Mouse (Mus musculus): ENCODE measurements around the gene Dpp6.
"Not testable (repeated sequence)": the region's sequence is repeated elsewhere in the genome, so short reads cannot be mapped to it uniquely, and the experiment has no call there.

The Dpp6 gene

DNA sequence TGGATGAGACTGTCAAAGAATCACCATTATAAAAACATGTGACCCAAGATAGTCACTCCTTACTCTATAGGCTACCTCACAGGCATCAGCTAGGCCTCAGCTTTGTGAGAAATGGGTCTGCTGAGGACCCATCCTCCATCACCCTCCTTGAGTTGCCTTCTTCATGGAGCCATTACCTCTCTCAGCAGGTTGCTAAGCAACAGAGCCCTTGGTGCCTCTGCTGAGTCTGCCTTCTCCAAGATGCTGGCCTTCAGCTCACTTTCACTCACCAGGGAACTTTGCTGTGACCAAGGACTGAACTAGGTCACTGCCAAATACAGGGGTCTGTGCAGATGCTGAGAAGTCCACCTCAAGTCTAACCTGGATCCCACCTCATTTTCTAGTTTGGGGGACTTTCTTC is 582.1 kb downstream of the Dpp6 start:
- no peak for DNase-seq

DNA sequence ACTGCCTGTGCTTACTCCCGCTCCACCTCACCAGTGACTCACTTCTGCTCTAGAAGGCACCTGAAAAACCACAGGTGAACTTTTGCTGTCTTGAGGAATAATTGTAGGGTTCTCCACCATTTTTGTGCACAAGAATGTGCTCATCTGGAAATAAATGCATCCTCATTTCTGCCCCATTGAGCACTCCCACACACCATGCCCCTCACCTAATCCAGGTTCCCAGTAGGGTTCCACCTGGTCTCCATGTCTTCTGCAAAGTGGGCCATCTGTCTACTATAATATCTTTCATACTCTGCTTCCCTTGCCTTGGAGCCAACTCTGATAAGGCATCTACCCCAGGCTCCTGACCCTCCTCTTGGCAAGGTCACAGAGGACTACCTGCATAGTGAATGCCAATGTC is 585.6 kb downstream of the Dpp6 start:
- DNase-seq, result peak; percentile 65 to 72

DNA sequence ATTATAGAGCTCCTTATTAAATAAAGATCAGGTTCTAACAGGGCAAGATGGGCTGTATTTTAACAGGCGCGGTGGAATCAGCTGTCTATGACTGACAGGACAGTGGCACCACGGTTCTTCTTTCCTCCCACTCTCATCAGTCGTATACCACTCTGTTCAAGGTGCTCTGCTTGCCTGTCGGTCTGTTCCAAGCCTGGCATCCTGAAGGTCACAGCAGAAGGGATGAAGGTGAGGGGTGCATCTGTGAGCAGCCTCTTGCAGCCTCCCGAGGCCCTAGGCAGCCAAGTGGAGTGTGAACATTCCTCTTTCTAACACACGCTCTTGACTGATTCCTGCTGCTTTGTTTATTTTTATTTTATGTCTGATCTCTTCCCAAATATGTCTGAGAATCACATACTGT is 591.9 kb downstream of the Dpp6 start:
- peak in 1 of 2 experiments; percentile 55 for DNase-seq

DNA sequence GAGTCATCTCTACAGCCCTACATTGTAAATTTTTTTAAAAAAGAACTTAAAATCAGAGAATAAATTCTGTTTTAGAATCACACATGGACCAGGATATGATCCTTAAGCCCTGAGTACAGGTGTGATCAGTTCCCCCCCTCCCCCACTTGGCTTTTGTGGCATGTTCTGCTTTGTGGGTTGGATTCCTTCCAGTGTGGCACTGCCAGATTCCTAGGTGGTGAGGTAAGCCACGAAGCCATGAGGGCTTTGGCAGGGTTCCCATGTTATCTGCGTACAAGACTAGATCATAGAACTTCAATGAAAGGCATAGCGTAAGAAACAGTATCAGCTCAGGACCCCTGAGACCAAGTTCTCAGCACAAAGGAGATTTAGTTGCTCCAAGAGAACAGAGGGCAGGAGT is 596.0 kb downstream of the Dpp6 start:
- DNase-seq, result peak; percentile 97

DNA sequence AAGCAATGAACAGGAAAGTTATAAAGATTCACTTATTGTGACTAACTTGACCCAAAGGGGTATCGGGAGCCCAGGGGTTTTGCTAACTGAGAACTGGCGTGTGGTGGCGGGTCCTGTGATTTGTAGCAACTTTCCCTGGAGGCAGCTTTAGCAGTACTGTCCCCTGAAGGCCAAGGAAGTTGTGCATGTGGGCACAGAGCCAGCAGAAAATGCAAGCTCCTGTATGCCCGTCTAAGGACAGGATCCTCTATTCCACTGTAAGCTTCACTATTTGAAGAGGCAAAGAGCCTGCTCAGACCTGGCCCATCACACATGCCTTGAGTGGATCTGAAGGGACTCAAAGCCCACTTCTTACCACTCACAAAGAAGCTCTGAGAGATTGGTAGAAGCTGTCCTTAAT is 598.5 kb downstream of the Dpp6 start:
- peak; percentile 49 for DNase-seq

DNA sequence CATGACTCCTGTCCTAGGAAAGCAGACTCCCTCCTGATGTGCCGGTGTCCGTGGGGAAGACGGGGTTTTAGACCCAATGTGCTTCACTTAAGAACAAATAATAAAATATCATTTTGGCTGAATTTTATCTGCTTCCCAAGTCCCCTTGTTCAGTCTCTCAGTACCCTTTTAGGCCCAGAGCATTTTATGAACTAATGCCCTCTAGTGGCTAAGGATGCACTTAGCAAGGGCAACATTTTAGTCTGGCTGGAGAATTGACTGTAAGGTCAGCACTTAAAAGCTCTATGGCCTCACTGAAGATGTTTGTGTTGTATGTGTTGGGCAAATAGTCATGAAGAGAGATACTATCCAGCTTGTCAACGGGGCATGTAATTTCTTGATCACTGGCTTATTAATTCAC is 599.6 kb downstream of the Dpp6 start:
- DNase-seq, result peak; percentile 56 to 73

DNA sequence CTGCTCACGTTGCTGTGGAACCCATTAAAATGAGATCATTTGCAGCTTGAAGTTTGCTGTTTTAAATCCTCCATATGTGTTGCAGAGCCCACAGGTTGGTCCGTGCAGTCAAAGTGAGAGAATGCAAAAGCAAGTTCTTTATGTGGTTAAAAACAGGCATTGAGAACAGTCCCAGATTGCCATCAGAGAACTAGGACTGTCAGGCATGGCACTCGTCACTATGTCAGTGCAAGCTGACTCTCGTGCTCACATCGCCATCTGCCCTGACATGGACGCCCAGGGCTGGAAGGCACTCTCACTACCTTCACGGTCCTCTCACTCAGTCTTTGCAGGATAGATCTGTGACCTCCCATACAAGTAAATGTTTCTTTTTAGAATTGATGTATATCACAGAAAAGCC is 600.4 kb downstream of the Dpp6 start:
- peak; percentile 61 to 71 for DNase-seq

DNA sequence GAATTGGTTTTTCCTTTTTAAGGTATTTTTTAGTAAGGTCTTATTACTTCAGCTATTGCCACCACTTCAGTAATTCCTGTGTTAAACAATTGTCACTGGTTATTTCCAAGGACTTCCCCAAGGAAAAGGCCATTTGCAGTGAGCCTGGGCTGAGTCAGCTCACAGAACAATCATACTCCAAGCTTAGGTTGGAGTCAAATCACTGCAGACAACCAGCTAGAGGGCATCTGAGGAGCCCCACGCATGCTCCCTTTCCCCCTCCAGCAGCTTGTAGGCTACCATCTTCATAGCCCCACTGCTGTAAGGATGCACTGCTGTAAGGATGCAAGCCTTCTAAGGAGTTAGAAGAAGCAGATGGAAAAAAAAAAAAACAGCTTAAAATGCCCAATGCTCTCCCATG is 601.9 kb downstream of the Dpp6 start:
- no peak for DNase-seq

DNA sequence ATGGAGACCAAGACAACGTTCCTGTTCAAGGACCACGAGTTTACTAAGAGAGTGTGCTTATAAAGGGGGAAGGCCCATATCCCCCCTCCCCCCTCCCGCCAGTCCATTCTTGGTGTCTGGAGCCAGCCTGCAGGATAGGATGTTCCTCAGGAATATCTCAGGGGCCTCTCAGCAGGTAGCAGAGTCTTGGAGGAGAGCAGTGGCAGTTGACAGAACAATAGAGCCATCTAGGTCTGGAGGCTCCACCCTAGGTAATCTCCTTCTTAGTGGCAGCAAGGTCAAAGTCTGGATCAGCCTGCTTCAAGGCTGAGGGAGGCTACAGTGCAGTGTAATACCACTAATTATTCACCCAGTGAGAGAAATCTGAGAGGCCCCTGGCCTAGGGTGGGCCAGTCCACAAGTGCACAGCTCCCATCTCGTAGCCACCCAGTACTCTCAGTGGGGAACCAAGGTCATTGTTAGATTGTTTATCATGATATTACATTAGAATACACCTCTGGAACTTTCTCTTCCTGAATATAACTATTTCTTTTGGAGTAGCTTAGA is 604.2 kb downstream of the Dpp6 start:
- no peak for DNase-seq

DNA sequence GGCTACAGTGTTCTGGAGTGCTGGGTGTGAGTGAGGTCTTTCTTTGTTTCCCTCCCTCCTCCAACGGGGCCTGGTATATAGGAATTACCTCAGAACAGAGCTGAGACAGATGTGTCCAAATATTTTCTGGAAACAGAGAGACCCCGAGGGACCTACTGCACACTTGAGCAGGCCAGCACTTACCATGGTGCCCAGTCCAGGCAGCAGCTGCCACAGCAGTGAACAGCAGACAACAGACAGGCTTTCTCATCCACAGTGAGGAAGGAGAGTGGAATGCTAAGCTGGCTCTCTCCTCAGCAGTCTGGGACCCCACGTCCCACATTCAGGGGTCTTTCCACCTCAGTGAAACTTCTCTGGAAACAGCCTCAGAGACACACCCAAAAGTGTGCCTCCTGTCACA is 606.8 kb downstream of the Dpp6 start:
- peak in 1 of 2 experiments; percentile 45 for DNase-seq

DNA sequence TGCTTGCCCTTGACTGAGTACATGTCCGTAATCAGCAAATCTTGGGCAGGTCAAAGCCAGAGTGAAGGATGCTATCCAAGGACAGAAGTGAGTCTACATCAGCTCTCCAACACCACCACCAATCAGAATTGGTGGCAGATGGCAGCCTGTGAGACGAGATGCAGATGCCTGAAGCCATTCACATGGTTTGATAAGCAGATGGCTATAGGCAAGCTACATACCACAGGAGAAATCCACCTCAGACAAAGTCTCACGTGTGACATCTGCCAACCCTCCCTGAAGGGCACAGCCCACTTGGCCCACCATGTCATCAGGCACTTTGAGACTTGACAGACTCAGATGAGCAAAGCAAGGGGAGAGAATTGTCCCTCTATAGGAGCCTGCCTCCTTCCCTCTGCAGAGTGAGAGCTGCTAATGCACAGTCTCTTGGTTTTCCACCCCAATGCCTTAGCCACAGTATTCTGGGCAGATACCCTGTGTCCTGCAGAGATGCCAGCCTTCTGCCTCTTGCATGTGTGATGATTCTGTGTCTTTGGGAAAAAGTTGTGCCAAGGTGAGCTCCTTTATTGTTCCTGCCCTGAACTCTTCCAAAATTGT is 607.6 kb downstream of the Dpp6 start:
- DNase-seq, result peak; percentile 86 to 90

DNA sequence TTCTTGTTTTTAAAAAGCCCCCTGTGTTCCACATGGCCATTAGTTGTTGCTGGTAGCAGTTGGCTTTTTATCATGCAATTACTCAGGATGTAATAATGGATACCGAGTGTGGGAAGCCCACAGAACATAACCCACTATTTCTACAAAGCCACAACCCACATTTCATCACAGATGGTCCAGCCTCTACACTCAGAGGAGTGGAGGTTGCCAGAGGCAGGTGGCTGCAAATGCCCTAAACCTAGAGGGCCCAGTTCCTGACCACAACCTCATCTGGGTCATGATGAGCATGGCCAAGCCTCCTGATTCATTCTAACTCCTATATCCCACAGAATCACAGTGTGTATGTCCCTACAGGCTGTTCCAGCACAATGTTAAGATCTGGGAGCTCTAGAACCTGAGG is 609.2 kb downstream of the Dpp6 start:
- no peak for DNase-seq

DNA sequence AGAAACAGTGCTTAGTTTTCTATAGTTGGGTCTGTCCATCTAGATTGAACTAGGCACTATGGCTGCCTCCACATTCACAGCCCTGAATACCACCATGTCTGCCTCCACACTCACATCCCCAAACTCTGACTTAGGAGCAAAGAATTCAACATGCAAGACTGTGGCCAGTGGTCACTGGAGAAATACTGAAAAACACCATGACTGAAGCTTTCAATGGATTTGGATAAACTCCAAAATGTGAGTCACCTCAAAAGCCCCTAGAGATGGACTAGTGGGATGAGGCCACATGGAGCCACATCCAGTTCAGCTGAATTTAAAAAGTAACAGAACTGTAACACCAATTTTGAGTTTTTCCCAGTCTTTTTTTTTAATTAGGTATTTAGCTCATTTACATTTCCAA is 616.6 kb downstream of the Dpp6 start:
- DNase-seq, result no peak

DNA sequence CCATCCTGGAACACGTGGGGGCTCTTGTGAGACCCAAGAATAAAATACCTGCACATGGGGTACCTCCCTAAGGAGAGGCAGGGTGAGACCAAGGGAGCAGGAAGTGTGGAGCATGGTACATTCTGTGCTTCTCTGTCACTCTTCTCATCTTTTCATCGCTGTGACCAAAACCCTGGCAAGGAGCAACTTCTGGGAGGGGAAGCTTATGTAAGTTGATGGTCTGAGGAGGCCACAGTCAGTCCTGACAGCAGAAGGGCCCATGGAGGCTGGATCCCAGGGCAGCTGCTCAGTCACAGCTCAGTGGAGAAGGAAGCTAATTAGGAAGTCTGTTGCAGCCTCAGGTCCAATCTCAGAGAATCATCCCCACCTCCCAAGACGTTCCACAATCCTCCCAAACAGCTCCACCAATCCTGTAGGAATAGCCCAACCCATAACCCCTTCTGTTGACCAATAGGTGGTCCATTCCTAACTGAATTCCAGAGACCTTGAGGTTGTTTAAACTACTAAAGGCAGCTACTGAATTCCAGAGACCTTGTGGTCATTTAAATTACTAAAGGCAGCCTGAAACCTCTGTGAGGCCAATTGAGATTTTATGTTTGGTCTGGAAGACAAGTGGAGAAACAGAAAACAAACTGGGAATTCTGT is 636.3 kb downstream of the Dpp6 start:
- DNase-seq, result peak; percentile 49 to 50

DNA sequence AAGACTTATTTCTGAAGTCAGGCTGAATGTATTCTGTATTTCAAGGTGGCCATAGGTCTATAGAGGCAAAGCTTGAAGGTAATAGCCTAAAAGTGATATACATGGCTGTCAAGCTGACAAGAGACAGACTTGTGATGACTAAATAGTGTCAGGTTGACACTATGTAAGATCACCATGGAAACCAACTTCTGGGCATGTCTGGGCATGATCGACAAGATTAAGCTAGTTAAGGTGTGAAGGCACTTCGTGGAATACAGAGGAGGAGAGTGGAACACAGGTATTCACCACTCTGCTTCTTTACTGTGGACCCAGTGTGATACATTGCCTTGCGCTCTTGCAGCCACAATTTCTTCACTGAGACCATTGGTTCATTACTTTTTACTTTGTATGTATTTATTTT is 637.4 kb downstream of the Dpp6 start:
- DNase-seq, result no peak

DNA sequence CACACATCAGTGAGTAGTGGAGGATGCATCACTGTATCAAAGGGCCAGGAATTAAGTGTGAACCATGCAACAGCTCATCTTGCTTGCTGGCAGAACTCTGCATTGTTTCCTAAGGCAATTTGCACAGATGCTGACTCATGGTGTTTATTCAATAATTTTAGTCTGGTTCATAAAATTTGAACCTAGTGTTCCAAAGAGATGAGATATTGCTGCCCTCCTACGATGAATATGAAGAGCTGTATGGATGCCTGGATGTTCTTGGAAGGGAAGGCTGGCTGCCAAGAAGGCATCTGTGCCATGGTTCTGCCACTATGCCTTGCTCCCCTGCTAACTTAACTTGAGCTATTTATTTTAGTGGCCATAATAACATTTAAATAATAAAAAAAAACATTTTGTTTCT is 640.0 kb downstream of the Dpp6 start:
- peak; percentile 66 to 75 for DNase-seq

DNA sequence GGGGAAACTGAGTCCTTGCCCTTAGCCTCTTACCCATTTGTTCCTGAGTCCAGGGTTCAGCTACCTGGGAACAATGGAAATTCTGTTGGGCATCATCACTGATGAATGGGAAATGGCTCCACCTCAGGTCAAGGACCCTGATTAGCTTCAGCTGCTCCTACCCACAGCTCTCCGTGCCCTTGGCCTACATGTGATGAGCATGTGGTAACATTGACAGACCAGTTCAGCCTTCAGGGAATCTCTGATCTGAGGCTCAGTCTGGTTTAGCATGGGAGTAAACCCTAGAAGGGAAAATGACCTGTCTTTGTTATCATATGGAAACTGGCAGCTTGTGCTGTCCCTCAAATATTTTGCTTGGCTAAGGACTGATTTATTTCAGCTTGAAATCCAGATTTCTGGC is 640.7 kb downstream of the Dpp6 start:
- DNase-seq, result no peak

DNA sequence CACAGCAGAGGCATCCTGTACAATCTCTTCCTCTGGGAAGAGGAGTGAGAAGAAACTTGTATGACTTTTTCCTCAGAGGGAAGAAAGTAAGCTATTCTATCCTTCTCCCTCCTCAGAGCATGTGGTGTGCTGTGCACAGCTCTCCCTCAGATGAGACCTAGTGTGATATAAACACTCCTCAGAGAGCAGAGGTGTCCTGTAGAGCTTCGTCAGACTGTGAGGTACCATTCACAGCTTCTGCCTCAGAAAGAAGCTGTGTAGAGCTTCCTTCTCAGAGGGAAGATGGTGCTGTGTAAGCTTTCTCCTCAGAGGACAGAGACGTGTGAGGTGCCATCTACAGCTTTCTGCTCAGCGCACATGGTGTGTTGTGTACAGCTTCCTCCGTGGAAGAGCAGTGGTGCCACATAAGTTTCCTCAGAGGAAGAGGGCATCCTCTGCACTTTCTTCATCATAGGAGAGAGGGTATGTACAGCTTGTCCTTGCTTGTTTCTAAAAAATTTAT is 658.0 kb downstream of the Dpp6 start:
- no peak for DNase-seq

DNA sequence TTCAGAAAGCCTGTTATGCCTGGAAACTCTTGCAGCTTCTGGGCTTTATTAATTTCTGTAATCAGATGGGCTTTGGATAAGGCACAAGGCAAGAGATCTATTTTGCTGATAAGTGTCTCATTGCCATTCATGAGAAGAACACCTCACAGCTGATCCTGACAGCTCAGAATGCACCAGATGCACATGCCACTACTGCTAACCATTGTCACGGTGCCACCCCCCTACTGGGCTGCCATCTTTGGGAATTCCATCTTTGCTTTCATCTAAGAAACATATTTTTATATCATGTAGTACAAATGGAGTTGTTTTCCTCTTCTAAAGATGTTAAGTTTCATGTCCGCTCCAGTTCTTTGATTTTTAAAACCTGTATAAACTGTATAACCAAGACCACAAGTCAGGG is 664.7 kb downstream of the Dpp6 start:
- DNase-seq, result peak; percentile 57 to 61

DNA sequence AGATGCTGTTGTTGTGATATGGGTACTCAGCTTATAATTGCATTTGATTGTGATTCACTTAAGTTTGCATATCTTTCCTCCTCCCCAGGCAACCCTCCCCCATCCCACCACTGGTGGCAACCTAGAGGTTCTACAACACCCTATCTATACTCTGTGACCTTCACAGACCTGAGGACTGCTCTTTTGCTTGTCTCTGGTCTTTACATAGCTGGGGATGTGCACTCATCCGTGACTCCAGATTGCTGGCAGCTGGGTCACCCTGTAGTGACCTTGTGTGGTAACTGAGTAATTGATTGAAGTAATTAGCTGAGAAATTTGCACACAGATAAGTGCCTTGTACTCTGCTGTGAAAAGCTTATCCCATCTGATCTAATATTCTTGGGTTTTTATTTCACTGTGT is 669.1 kb downstream of the Dpp6 start:
- no peak for DNase-seq

DNA sequence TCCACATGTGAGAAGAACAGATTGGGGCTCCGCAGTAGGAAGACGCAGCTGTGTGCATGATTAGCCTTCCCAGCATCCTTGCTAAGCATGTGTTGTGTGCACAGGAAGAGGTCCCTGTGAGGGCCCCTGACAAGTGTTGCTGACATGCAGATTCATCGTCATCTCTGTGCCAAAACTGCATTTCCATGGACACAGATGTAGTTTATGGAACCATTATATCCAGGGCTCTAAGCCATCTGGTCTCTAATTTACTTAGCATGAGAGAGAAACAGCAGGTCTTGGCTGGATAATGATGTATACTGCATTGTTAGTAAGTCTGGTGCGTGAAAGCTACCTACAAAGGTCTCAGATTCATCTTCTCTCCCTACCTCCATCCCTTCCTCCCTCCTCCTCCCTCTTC is 673.9 kb downstream of the Dpp6 start:
- no peak for DNase-seq

DNA sequence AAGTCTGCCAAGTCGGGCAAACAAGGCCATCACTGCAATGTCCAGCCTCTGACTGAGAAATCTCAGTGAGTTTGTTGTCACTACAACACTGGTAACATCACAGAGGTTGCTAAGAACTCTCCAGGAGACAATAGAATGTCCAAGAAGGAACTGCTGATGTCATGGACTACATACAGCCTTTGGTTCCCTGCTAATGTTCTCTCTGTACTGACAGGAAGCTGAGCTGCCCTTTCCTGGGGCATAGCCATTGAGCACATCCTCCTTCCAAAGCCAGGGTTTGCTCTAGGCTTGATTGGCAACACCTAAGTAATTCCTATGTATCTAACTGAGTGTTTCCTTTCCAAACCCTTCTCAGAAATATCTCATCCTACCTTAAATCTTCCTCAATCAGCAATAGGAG is 684.3 kb downstream of the Dpp6 start, which contains the start of gene Speer4b:
Speer4b (minus strand) TSS at position 101 of the 400 bp plus-strand sequence.
- not testable (repeated sequence) for DNase-seq

DNA sequence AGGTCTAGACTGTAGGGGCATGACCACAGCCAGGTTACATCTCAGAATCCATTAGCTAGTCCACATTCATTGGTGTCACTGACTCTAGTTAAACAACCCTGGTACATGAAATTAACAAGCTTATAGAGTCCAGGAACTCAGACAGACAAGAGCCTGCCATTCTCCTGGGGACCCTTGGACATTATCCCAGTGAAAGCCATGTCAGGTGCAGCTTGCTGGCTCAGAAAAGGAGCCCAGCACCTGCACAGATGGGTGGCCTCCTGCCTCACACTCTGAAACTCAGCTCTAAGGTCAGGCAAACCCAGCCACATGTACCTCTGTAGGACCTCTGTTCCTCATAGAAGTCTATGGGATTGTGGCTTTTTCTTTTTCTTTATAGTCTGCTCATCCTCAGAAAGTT is 701.7 kb downstream of the Dpp6 start:
- DNase-seq, result peak; percentile 25 to 40

DNA sequence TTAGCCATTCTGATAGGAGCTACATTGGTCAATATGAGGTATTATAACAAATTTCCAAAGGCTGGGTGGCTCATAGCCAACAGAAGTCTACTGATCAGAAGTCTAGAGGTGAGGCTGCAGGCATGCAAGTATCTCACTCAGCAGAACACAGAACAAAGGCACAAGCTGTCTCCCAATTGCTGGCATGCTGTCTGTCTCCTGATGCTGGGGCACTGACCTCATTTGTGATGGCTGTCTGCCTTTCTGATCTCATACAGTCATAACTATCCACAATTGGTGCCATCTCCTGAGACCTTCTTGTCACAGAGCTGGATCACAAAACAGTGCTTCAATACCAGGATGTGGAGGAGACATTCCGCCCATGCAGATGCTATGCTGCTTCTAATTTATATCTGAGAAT is 709.9 kb downstream of the Dpp6 start:
- DNase-seq, result no peak
